Mouse (Mus musculus): Measurements from ENCODE around the gene Hecw1.
A peak's percentile ranks its signal among the peaks of the same experiment; 100 is the strongest.

Hecw1 gene

DNA sequence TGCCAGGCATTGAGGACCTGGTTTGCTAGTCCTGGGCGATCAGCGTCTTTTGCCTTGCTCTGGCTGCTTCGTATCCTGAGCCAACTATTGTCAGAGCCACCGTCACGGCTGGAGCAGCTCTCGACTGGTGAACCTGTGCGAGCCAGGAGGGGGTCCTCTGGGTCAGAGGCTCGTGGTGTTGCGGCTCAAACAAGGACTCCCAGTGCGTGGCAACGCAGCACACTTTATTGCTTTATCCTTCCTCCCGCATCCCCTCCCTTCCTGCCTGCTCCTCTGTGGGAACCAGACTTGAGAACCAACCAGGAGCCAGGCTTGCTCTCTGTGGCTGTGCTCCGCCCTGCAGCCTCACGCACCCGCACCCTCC is at the start of gene Hecw1:
Gene Hecw1, minus strand, starts transcription at position 323 of the 364 bp plus-strand sequence.
- no peak for DNase-seq (ENCODE audit: low read depth, low spot score)

DNA sequence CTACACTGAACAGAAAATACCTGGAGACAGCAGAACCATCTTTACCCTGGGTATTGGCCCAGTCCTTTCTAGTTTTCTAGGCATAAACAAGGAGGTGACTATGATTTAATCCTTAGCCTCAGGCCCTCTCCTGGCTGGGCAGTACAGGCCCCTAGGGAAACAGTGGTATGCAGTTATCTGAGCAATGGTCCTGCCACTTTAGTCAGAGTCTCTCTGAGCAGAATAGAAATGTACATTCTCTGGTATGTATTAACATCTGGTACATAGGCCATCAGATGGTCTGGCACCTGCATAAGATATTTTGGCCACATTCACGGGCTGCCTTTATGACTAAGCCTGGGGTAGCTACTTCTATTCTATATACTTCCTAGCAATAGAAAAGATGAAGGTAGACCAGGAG is 38.3 kb upstream of the Hecw1 start:
- DNase-seq (ENCODE audit: low read depth, low spot score), result no peak

DNA sequence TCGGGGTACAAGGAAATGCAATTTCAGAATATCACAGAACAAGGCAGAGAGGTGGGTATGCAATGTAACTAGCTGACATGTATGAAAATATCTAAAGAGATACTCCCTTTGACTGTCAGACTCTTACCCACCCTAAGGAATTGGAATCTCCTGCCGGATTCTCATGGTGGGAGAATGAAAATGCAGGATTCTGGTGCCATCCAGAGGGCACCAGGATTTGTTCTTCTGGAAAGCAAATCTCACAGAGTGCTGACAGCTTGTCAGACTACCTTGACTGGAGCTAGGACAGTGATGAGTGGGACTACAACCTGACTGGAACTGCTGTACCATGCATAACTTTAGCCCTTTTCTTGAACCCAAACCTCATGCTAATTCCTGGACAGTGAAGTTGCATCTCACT is 29.6 kb upstream of the Hecw1 start:
- no peak for DNase-seq (ENCODE audit: low read depth, low spot score)

DNA sequence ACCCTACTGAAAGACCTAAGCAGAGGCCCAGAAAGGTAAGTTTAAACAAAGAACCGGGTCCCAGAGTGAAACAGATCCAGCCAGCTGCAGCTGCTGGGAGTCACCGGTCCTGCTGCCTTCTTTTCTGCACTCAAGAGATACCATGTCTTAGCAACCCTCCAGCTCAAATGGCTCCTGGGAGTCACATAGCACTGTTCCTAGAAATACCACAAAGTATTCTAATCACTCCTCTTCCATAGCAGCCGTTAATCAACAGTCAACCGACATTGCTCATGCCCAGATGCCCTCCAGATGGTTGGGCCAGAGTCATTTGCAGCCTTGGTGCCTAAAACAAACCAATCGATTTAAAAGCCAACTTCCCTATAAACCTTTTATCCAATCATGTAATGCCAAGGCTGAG is 19.8 kb upstream of the Hecw1 start:
- no peak for DNase-seq (ENCODE audit: low read depth, low spot score)

DNA sequence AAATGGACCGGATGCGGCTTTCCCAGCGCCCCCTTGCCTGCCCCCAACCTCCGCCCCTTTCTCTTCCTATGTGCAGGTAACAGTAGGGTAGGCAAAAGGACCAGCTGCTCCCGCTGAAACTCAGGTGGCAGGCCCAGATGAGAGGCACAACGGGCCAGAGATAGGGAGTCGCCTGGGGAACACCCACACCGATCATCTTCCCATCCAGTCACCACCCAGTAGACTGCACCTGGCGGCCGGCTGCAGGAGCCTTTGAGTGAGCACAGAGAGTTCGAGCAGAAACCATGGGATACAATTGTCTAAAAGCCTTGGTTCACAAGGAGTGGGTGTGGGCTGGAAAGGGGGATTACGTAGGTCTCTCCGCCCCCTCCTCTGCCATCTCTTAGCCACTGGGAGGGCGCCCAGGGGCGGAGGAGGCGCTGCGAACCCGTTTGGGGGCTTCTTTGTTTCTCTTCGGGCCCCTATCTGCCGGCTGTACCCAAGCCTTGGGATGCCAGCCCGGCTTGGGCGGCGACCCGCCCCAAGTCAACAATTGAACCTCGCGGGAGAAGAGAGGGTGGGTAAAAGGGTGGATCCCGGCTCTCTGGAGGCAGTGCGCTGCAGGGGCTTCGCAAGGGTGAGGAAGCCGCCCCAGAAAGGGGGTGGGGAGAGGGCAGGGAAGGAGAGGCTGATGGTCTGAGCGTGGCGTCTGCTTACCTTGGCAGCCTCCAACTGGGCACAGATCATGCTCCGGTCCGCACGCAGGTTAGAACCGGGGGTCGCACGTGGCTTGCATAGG is 711 bp downstream of the Hecw1 start:
- peak; percentile 13 for DNase-seq (ENCODE audit: low read depth, low spot score)

DNA sequence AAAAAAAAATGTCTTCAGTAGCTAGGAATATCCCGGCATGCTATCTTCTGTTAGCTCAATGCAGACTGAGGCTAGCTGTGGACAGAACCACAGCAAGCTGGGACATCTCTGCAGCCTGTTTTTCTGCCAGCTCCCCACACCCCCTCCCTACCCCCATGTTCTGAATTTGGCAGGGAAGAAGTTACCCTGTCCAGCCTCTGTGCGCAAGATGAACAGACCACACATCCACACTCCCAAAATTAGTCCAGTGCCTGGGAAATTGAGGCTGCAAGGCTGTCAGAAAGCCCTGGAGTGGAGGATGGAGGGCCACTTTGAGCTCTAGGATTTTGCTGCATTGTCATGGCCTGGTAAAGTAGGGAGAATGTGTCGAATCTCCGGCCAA is 1.3 kb downstream of the Hecw1 start:
- no peak for DNase-seq (ENCODE audit: low read depth, low spot score)

DNA sequence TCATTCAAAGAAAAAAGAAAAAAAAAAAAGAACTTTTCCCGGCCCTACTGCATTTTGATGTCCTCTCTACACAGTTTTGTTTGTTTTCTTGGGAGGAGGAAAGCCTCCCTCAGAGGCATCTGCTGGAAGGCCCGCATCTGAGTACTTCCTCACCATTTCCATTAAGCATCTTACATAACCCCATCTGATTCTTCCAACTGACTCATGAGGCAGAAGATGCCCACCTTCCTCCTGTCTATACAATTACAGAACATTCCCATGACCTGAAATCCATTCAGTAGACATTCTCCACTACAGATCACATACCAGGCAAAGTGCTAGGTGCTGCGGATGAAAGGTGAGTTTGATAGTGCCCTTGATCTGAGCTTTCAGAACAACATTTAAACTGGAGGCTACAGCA is 3.4 kb downstream of the Hecw1 start:
- DNase-seq (ENCODE audit: low read depth, low spot score), result no peak

DNA sequence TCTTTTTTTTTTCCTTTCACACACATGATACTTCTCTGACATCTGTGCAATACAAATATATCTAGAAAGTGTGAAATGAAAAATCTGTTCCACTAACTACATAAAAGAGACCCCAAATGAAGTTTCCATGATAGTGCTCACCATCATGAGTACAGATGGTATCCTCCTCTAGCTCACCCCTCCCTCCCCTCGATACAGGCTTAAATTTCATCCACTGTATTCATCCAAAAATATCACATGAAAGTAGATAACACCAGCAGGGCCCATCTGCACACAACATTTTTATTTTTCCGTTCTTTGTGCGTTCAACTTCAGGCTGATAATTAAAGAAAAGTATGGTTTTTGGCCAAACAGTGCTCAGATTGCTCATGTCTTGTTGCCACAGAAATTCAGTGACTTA is 5.5 kb downstream of the Hecw1 start:
- DNase-seq (ENCODE audit: low read depth, low spot score), result no peak

DNA sequence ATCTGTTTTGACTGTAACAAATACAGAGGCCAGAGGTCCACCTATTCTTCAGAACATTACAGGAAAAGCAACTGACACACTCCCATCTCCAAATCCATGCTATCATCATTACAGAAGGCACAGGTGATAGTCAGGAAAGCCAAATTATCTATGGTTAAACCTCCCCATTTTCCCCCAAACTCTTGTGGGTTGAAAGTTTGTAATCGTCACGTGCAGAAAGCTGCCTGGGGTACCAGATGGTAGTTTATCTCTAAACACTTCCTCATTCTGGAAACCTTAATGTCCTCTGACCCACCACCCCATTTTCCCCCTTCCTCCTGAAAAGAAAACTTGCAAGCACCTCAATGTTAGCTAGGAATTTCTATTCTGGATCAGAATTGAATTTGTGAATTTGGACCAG is 7.9 kb downstream of the Hecw1 start:
- no peak for DNase-seq (ENCODE audit: low read depth, low spot score)

DNA sequence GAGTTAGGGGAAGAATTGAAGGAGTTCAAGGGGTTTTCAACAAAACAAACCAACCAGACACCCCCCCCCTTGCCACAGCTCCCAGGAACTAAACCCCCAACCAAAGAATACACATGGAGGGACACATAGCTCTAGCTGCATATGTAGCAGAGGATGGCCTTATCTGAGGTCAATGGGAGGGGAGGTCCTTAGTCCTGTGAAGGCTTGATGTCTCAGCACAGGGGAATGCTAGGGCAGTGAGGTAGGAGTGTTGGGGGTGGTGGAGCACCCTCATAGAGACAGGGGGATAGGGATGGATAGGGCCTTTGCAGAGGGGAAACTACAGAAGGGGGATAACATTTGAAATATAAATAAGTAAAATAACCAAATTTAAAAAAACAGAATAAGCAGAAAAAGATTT is 9.1 kb downstream of the Hecw1 start:
- DNase-seq (ENCODE audit: low read depth, low spot score), result no peak

DNA sequence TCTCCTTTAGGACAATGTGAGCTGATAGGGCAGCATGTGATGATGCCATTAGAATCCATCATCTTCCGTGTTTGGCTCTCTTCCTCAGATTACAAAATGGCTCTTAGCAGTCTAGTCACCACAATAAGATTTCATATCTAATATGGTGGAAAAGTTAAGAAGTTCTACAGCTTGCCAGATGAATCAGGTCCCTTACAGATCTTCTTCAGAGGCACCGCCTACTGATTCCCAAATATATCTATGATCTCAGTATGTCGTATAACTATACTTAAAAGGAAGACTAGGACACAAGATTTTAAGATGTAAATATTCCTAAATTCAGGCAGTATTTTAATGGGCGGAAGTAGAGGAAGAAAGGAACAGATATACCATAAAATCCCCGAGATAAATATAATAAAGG is 16.3 kb downstream of the Hecw1 start:
- no peak for DNase-seq (ENCODE audit: low read depth, low spot score)

DNA sequence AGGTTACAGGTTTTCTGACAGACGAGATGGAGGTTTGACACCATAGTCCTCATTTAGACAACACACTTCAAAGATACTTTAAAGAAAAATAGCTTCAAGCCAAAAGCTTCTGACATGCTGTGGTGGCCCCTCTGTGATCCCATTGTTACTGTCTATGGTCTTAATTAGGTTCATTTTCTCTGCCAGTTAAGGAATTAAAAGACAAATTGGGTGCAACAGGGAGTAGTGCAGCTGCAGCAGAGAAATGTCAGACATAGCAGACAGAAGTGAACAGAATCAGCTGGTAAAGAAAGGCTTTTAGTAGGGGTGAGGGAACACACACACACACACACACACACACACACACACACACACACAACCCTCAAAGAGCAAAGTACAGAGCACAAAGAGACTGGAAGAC is 22.8 kb downstream of the Hecw1 start:
- no peak for DNase-seq (ENCODE audit: low read depth, low spot score)

DNA sequence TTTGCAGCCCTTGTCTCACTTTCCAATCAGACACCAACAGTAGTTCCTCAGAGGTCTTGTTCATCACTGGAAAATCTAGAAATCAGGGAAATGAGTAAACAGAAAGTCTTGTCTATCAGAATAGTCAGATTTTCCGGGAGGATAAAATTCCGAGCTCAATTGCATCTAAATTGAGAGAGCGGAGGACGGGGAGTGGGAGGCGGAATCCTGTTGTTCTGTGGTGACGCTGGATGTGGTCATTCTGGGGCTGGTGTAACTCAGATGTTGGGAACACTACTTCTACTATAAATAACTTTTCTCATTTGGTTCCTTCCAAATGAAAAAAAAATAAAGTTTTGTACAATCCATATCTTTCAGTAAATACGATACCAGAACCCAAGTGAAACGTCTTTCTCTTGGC is 24.2 kb downstream of the Hecw1 start:
- DNase-seq (ENCODE audit: low read depth, low spot score), result no peak

DNA sequence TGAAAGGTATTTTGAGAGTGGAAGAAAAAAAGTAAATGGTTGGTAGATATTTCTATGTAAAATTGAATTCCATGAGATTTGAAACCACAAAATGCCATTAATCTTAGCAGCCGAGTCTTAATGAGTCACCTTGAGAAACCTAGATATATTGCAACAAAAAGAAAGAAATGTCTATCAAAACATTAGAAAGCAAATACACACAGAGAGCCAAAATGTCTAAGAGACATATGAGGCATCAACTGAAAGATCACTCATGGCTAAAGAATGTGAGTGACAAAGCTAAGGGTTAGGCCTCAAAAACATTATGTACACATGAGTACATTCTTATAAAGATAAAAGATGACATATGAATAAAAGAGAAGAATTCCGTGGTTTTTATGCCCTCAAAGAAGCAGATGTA is 26.1 kb downstream of the Hecw1 start:
- DNase-seq (ENCODE audit: low read depth, low spot score), result no peak

DNA sequence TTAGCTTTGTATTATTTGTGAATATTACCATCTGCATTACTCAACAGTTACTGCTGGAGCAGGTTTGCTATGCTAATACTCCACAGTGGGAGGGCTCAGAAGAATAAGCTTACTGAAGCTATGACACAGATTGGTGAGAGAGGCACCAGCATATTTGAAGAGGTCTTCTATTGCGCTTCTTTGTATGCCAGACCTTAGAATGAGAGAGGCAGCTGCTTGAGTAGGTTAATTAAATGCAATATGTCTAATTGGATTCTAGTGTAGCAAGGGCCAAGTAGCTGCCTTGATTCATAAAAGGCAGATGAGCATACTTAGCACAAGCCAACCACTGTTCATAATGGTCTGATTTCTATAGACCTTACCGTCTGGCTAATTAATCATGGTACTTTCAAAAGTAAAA is 35.2 kb downstream of the Hecw1 start:
- no peak for DNase-seq (ENCODE audit: low read depth, low spot score)

DNA sequence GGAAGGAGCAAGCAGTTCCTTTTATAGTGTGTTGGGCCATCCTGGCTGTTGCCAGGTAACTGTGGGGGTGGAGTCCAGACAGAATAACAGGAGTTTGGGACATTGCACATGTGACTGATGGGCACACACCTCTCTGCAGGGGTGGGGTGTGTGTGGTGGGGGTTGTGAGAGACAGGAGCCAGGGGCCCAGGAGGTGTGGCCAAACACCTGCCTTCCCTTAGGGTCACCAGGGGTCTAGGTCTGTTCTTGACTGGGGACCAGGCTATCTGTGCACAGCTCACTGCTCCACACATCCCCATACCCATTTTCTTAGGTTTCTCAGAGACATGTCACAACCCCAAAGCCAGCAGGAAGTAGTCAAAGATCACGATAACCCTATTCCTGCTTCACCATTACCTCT is 51.9 kb downstream of the Hecw1 start:
- no peak for DNase-seq (ENCODE audit: low read depth, low spot score)

DNA sequence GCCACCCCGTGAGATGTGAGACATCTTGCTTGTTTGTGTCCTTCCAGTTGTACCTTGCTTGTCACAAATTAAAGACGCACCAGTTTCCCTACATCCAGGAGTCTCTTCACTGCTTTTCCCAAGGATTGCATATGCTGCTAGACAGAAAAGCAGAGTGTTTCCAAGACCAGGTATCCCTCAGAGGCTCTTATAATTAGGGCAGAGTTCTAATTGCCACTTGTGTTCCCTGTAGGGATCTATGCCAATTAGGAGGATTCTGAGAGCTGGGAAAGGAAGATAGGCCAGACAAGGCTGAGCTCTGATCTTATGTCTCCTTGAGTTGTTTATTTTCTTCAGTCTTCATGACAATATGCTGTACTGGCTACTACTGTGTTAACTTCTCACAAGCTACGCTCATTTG is 55.5 kb downstream of the Hecw1 start:
- no peak for DNase-seq (ENCODE audit: low read depth, low spot score)

DNA sequence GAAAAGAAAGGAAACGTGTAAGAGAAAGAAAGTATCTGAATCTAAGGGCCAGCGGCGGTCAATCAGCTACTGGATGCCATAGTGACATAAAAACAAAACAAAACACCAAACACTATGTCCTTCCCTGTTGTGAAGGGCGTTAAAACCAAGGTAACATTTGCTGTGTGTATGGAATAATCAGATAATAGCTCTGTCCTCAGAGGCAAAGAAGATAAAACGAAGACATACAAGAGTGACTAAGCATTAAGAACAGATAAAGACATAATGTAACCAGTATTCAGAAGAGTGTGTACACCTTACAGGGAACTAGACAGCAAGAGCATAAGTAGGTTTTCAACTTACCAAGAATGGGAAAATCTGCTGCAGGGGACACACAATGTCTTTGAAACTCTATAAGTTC is 62.0 kb downstream of the Hecw1 start:
- no peak for DNase-seq (ENCODE audit: low read depth, low spot score)

DNA sequence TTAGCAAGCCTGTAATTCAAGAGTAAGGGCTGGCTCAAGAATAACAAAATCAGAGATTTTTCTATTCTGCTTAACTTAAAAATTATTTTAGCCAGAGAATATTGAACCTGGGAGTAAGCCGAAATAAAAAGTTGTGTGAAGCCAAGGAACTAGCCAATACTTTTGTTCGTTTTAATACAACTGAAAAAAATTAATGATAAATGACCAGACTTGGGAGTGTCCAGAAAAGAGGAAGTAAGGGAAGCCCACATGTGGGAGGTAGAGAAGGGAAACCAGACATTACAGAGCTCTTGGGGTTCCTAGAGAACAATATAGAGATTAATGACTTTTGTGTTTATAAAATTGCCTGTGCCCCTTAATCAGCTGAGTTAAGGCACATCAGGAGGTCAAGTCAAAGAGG is 66.0 kb downstream of the Hecw1 start:
- DNase-seq (ENCODE audit: low read depth, low spot score), result no peak

DNA sequence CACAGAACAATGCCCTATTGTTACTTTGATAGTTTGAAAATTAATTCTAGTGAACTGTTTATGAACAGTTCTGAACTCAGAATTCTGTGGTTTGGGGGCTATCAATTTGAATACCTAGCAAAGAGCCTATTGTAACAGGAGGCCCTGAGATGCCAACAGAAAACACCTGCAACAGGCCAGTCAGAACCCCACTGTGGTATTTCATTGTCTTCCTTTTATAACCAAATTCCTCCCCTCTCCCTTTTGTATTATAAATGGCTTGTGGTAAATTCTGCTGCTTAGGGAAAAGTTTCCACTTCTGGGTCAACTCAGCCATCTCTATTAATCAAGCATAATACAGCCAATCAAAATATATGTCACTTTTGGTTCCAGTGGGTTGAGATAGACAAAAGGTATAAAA is 83.5 kb downstream of the Hecw1 start:
- DNase-seq (ENCODE audit: low read depth, low spot score), result no peak

DNA sequence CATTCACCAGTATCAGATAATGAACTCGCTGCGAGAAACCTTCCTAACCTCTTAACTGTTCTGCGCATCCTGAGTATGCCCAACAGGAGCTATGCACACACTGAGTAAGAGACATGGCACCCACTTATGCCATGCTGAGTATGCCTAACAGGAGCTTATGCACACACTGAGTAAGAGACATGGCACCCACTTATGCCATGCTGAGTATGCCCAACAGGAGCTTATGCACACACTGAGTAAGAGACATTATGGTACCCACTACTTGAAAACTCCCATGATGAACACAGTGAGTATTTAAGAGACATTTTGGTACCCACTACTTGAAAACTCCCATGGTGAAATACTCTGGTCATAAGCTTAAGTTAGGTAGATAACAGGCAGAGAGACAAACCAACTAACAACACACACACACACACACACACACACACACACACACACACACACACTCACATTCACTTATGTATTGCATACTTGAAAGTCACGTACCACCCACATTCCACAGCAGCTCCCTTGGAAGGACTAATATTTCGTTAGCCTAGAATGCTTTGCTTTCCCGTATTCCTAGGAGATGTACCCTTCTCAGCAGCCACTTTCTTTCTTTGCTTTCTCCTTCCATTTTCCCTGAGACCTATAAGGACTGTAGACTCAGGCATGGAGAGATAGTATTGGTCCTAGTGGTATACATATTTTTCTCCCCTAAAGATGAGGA is 94.0 kb downstream of the Hecw1 start:
- DNase-seq (ENCODE audit: low read depth, low spot score), result no peak

DNA sequence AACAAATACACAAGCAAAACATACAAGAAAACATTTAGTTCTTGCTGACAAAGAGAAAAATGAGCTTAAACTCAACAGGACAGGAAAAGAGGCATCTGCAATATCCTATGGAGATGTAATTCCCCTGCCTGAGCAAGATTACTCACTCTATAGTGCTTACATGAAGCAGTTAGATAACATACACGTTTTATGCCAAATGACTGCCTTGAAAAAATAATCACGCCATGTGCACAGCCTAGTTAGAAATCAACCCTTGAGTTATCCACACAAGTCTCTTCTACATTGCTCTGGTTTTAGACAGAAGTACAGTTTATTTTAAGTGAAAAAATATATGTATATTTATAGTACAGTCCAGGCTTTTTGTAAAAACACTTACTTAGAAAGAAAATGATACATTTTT is 98.2 kb downstream of the Hecw1 start:
- DNase-seq (ENCODE audit: low read depth, low spot score), result no peak

DNA sequence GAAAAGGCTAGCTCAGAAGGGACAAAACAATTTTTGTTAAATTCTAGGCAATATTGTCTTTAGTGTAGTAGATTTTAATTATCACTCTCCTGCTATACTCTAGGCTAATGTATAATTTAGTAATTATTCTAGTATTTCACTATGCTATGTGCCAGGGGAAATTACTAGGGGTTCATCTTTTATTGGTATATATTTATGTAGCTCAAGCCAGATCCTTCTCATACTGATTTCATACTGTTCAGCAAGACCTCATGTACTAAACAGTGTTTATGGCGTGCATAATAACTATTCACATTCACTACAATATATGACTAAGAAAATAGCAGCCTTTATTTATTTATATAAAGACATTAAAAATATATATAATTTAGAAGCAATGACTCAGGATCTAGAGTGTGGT is 109.6 kb downstream of the Hecw1 start:
- DNase-seq (ENCODE audit: low read depth, low spot score), result no peak

DNA sequence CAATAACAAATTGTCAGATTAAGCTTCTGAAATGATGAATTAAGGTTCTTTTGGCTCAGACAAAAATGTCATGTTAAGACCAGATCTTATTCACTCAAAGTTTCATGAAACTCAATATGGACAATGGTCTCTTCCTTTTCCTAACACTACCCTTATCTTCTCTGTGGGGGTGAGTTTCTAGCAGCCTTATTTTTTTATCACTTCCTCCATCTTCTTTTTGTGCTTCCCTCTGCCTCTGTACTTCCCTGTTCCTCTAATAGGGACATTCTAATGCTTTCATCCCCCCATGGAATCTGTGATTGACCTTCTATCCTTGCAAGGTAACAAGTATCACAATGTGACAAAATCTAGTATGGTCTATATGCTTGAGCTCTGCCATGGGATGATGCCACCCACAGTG is 148.6 kb downstream of the Hecw1 start:
- DNase-seq (ENCODE audit: low read depth, low spot score), result no peak

All from retina, postnatal 7 days (tissue).